Mouse (Mus musculus) limb, embryonic 14.5 days (tissue): ENCODE measurements around the gene Acvrl1. TPM values are rescaled to one million over a fixed set of nuclear protein-coding genes. Genes with fewer than 3 reads are reported as not detected.

ENCODE experiments used
- ATAC-seq: fragments of 200-750 bp; cut with Nextera tagmentation; 2 replicates; pipeline ENCODE4 v1.8.0; 2017; ENCODE audit warnings: low read depth, moderate number of reproducible peaks, moderate TSS enrichment; ENCODE audit not compliant: low FRiP score
- DNase-seq: peaks from one replicate; pipeline ENCODE4 v3.0.0-alpha.2; 2015; ENCODE audit warnings: low spot score
- H3K27ac ChIP-seq: fragments of 300-500 bp; sonication (generic); replicated peaks from 2 replicates; pipeline ENCODE4 v1.5.1; 2014; ENCODE audit warnings: low read depth, mild to moderate bottlenecking, low read length, moderate library complexity, mixed read lengths
- H3K27me3 ChIP-seq: fragments of 300-500 bp; sonication (generic); 2 replicates; pipeline ENCODE4 v1.6.1; 2014; ENCODE audit warnings: low read length, mixed read lengths; ENCODE audit not compliant: control insufficient read depth, insufficient read depth
- H3K36me3 ChIP-seq: fragments of 300-500 bp; sonication (generic); 2 replicates; pipeline ENCODE4 v1.6.1; 2014; ENCODE audit warnings: mild to moderate bottlenecking, low read length, moderate library complexity, mixed read lengths; ENCODE audit not compliant: control insufficient read depth, insufficient read depth
- H3K4me1 ChIP-seq: fragments of 300-500 bp; sonication (generic); 2 replicates; pipeline ENCODE4 v1.6.1; 2014; ENCODE audit warnings: antibody characterized with exemption, low read length, mixed read lengths; ENCODE audit not compliant: control insufficient read depth, insufficient read depth
- H3K4me2 ChIP-seq: fragments of 300-500 bp; sonication (generic); replicated peaks from 2 replicates; pipeline ENCODE4 v1.6.1; 2014; ENCODE audit warnings: low read depth, mild to moderate bottlenecking, low read length, moderate library complexity; ENCODE audit not compliant: severe bottlenecking
- H3K4me3 ChIP-seq: fragments of 300-500 bp; sonication (generic); replicated peaks from 2 replicates; pipeline ENCODE4 v1.5.1; 2014; ENCODE audit warnings: low read length
- H3K9ac ChIP-seq: fragments of 300-500 bp; sonication (generic); 2 replicates; pipeline ENCODE4 v1.6.1; 2014; ENCODE audit warnings: mild to moderate bottlenecking, low read depth, low read length, moderate library complexity; ENCODE audit not compliant: severe bottlenecking
- H3K9me3 ChIP-seq: fragments of 300-500 bp; sonication (generic); 2 replicates; pipeline ENCODE4 v1.6.1; 2016; ENCODE audit warnings: low read length; ENCODE audit not compliant: control insufficient read depth
- POLR2A ChIP-seq: fragments of 200-500 bp; IDR thresholded peaks from 2 replicates; pipeline ENCODE4 v1.8.0; 2012; ENCODE audit warnings: inconsistent platforms, mild to moderate bottlenecking, moderate library complexity, borderline replicate concordance; ENCODE audit not compliant: insufficient read depth, insufficient read length; ENCODE audit errors: extremely low read depth
- WGBS: fragments of 180-500 bp; shearing (Covaris S2); extraction: QIAGEN DNeasy Blood & Tissue Kit; methylation state at CpG from one replicate; pipeline ENCODE4 v1.1.7; 2014; 5-methylcytosine and 5-hydroxymethylcytosine counted together
- polyA plus RNA-seq, 2 experiments: library from polyadenylated mRNA; depleted of rRNA in 1 of 2; stranded (reverse) in 1 of 2; unstranded in 1 of 2; fragments of >200 nt; fragmentation: Nextera tagmentation in 1 of 2; extraction: Ambion mirVana in 1 of 2; gene quantifications; 2 replicates each; pipeline versions ENCODE4 v1.2.1 to v1.2.3; 2012 to 2014

The Acvrl1 gene
- polyA plus RNA-seq, 2 experiments: 8.2 to 16.1 TPM

DNA sequence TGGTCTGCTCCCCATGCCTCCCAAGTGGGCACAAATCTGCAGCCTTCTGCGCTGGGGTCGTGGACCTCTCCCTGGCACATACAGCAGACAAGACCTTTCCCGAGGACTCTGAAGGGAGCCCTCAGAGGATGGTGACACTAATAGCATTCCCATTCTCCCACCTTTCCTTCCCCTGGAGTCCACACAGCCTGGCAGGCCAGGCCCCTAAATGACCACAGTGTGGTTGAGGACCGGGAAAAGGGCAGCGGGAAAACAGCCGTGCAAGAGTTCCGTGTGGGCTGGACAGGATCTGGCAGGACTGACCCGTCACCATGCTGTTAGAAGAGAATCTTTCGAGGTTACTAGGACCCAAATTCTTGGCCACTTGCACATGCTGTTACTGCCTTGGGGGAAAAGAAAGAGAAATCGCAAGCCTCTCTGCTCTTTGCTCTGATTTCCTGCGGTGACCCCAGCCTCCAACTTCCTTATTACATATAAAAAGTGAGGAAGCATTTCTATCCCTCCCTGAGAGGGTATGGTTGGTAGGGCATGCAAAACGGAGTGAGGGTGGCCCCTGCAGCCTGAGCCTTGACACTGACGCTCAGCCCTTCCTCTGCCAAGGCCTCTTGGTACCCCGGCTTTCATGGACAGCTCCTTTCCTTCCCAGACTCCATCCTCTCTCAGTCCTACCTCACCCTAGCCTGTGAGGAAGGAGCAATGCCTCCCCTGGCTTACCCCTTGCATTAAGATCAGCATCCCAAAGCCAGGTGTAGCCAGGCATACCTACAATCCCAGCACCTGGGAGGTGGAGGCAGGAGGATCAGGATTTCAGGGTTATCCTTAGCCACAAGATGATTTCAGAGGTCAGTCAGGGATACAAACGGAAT, 18.0 kb downstream of the Acvrl1 start:
- Histone ChIP-seq H3K9ac (0 out of 2 replicates have a peak overlapping the region, but pooled peaks have one; percentile 2), H3K4me3 (no peak overlapping the region), H3K27me3 (no peaks in the 10 kb centered on the region), H3K9me3 (no peaks in the 10 kb centered on the region), H3K27ac (peak overlapping the region; percentile 74), H3K4me2 (peak overlapping the region; percentile 44; the same call in 1 of the 2 replicates), H3K36me3 (no peaks in the 10 kb centered on the region), H3K4me1 (peaks cover 38% of the 10 kb centered on the region)
- 62% methylated on average over 15 of the region's 15 CpGs for WGBS
- no peak for TF ChIP-seq POLR2A
- ATAC-seq (no peak), DNase-seq (no peak)

GRCm38 (mm10) chr15:101147115-101147909, 19.0 kb downstream of the Acvrl1 start:
- Histone ChIP-seq H3K4me3 (no peak overlapping the region), H3K4me1 (peaks cover 38% of the 10 kb centered on the region), H3K27me3 (no peaks in the 10 kb centered on the region), H3K4me2 (no peak overlapping the region), H3K36me3 (no peaks in the 10 kb centered on the region), H3K9me3 (no peaks in the 10 kb centered on the region), H3K27ac (no peak overlapping the region), H3K9ac (no peak overlapping the region)
- DNase-seq (no peak), ATAC-seq (no peak)
- no peak for TF ChIP-seq POLR2A
- 73% methylated on average over 16 of the region's 16 CpGs for WGBS

DNA sequence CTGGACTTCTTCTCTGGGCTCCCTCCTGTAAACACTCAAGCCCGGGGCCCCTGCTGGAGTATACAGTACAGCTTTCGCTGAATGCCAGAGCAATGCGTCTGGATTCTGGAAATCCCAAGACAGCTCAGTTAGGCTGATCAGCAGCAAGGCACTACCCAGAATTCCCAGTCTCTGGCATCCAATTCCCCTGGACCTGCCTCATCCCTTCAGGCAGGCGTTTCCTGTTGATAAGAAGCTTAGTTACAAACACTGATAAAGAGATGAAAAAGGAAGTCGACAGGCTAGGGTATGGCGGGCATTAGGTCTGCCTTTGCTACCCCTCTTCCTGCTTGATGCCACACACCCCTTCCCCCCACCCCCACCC, 19.6 kb downstream of the Acvrl1 start:
- no peak for TF ChIP-seq POLR2A
- Histone ChIP-seq H3K27me3 (no peaks in the 10 kb centered on the region), H3K4me1 (peaks cover 35% of the 10 kb centered on the region), H3K9me3 (no peaks in the 10 kb centered on the region), H3K9ac (no peak overlapping the region), H3K36me3 (no peaks in the 10 kb centered on the region), H3K4me2 (no peak overlapping the region), H3K27ac (no peak overlapping the region), H3K4me3 (no peak overlapping the region)
- no peak for DNase-seq
- WGBS: 41% methylated on average over 6 of the region's 6 CpGs
- no peak for ATAC-seq

DNA sequence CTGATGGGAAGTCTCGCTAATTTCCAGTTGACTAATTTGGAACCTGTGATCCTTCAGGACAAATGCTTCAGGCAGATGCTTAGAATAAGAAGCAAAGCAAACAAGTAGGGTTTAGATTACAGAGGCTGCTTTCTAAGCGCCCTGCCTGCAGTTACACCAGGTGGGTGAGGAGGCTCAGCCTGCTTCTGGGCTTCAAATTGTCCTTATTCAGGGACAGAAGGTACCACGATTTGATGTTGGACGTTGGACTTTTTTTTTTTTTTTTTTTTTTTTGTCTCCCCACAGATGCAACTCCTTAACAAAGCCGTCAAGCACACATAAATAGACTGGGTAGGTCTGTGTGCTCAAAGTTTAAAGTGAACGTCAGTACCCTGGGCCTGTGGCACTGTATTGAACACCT, 20.3 kb downstream of the Acvrl1 start:
- ATAC-seq (no peak), DNase-seq (no peak)
- 65% methylated on average over 6 of the region's 6 CpGs for WGBS
- Histone ChIP-seq H3K36me3 (no peaks in the 10 kb centered on the region), H3K27me3 (no peaks in the 10 kb centered on the region), H3K4me3 (no peak overlapping the region), H3K4me2 (no peak overlapping the region), H3K9me3 (no peaks in the 10 kb centered on the region), H3K9ac (no peak overlapping the region), H3K4me1 (peaks cover 28% of the 10 kb centered on the region), H3K27ac (no peak overlapping the region)
- TF ChIP-seq POLR2A: no peak

DNA sequence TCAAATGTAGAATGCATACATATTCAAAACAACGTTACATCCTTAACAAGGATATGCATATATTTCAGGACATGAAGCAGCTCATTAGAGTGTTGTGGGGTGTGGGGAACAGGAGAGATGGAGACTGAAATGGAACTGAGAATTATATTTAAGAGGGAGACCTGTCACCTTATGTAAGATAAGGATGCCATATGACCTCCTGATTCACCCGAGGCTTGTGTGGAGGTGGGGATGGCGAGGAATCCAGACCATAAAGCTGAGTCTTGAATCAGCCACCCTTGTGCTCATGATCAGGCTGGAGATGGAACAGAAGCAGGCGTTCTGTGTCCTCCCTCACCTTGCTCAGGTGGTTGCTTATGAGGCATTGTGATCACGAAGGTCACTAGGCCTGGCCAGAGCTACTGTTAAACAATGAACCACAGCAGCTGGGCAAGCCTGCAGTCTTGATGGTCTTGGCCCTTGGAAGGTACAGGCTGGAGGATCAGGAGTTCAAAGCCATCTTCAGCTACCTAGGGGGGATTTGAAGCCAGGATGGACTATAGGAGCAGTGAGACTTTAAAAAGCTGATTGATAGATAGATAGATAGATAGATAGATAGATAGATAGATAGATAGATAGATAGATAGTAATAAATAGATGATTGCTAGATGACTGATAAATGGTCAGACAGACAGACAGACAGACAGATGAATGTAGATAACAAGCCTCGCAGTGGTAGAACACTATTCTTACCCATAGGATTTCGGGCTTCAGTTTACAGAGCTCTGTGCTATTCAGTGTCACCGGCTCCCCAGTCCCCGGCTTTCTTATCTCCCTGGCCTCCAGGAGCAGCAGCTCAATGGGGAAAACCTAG, 23.3 kb downstream of the Acvrl1 start:
- no peaks in the 10 kb centered on the region for H3K27me3 ChIP-seq
- TF ChIP-seq POLR2A: no peak
- DNase-seq: no peak

More for the DNA sequence above, 23.3 kb downstream of the Acvrl1 start:
- H3K27ac ChIP-seq: no peak overlapping the region
- no peak overlapping the region for H3K4me3 ChIP-seq
- 74% methylated on average over 9 of the region's 9 CpGs for WGBS
- H3K9ac ChIP-seq: no peak overlapping the region
- H3K4me1 ChIP-seq: peaks cover 5% of the 10 kb centered on the region; the same call in 1 of the 2 replicates
- no peak for ATAC-seq
- no peaks in the 10 kb centered on the region for H3K9me3 ChIP-seq
- no peaks in the 10 kb centered on the region for H3K36me3 ChIP-seq
- no peak overlapping the region for H3K4me2 ChIP-seq
